Mouse (Mus musculus) cerebellum, adult 8-10 months (tissue): ENCODE measurements at regions not wholly inside any gene's neighbourhood (a gene's known extent, or its start where the extent isn't known, plus 50 kb on each side); places are given as distances from the start of the nearest gene placed in this dataset.

ENCODE experiments used
- DNase-seq: peaks from one replicate; pipeline ENCODE4 v3.0.0; 2022

DNA sequence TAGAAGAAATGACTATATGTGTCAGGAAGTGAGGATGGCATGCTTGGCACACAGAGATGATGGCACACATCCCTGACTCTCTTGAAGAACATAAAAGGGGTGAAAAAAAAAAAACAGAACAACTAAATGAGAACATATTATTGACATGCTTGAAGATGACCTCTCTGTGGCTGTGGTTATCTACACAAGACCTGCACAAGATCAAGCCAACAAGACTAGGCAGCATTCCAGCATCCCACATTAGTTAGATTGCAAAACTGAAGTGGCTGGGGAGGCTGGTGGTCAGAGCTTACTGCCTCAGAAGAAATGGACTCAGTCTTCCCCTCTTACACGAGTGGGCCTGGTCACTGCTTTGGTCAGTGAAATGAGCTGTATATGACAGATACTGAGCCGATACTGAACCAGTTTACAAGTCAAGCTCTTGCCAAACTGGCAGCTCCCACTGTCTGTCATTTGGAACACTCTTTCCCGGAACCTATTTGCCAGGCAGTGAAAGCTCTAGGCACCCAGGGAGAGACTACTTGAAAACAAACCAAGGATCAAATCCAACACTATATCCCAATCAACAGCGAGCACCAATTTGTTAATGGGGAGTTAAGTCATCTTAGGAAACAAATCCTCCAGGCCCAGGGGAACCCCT lies 335.6 kb upstream of the Noct start:
- no peak for DNase-seq

DNA sequence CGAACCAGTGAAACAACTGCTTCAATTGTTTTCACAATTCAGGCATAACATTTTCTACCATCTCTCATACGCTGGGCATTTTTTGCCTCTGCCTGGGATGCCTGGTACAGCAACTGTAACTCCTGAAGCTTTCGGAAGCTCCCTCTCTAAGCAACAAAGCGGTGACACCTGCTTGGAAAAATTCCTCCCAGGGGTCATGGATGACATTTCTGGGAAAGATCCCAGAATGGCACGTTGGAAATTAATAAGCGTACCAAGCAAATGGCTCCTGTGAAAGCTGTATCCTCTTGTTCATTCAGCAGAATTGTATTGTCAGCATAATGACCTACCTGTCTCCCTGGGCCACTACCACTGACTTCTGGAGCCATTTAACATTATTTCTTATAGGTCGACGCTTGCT lies 333.7 kb upstream of the Noct start:
- no peak for DNase-seq

DNA sequence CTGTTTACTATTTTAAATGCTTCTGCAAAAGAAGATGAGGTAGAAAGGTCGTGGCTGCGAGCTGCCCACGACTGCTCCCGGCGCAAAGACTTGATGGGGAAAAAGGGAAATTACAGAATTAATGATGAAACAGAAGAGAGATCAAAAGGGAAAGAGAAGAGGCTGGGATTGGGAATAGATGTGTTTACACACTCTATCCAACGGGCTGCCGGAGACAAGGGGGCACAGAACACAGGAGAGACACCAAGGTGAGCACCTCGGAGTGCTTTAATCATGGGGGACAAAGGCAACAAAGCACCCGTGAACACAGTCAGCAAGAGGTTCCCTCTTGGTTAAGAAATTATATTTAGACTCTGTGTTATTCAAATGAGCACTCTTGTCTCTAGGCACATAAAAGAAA lies 326.1 kb upstream of the Noct start:
- DNase-seq: no peak

DNA sequence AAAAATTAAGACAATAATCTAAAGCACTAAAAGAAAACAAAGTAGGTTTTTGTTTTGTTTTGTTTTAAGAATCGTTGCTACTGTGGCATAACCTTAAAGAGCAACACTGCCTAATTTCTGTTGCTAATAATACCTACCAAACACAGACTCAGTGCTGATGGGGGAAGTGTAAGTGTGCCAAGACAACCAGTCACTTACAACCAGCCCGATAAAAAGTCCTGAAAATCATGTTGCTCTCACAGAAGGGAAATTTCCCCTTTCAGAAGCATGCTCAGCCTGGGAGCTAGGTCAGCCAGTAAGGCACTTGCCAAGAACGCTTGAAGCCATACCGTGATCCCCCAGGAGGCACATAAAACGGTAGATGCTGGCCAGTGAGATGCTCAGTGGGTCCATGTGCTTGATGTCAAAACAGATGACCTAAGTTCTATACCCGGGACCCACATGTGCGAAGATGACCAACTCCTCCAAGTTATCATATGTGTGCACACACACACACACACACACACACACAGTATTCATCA lies 324.4 kb upstream of the Noct start:
- DNase-seq: no peak

DNA sequence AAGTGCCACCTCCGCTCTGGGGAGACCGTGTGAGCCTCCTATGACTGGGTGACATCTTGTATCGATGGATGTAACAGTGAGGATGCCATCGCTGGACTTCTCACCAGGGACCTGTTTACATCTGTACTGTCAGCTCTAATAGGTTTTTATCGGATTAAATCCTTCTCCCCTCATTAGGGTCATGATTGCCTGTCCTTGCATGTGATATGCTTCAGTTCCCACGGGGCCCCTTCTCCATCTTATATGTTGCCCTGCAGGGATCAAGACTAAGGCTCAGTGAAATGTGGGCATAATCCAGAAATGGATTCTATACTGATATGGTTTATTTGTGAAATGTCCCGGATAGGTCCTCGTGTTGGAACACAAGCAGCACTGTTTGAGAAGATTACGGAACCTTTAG lies 323.7 kb upstream of the Noct start:
- DNase-seq: no peak

GRCm38 (mm10) chr3:50901321-50901720 lies 322.9 kb upstream of the Noct start:
- DNase-seq: no peak

- no peak for DNase-seq
Observed at GRCm38 (mm10) chr3:50902933-50903332, 321.3 kb upstream of the Noct start.

GRCm38 (mm10) chr3:50904716-50905116 lies 319.5 kb upstream of the Noct start:
- peak; percentile 62 for DNase-seq

DNA sequence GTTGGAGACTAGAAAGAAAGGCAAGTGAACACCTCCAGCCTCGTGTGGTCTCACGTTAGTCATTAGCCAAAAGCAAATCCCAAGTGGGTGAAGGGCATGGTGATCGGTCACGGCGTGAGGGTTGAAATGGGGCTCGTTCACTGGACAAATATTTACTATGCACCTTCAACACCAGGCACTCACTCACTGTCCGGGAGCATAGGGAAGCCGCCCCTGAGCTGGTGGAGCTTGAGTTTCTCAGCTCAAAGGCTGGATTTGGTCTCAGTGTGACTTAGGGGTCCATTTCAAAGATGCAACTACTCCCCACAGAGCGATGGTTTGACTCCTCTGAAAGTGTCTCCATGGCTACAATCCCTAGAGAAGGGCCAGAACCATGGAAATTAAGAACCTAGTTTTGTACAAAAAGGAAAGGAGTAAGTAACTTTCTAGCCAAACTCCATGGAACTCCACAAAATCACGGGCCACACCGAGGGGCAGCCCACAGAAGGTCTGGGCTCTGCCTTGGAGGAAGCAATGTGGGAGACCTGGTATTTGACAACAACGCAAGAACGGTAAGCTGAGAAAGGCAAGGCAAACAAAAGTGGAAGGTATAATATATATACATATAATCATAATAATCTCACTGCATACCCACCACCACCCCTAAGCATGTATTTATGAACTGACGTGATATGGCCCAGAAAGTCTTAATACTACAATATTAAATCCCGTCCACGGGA lies 318.8 kb upstream of the Noct start:
- no peak for DNase-seq

DNA sequence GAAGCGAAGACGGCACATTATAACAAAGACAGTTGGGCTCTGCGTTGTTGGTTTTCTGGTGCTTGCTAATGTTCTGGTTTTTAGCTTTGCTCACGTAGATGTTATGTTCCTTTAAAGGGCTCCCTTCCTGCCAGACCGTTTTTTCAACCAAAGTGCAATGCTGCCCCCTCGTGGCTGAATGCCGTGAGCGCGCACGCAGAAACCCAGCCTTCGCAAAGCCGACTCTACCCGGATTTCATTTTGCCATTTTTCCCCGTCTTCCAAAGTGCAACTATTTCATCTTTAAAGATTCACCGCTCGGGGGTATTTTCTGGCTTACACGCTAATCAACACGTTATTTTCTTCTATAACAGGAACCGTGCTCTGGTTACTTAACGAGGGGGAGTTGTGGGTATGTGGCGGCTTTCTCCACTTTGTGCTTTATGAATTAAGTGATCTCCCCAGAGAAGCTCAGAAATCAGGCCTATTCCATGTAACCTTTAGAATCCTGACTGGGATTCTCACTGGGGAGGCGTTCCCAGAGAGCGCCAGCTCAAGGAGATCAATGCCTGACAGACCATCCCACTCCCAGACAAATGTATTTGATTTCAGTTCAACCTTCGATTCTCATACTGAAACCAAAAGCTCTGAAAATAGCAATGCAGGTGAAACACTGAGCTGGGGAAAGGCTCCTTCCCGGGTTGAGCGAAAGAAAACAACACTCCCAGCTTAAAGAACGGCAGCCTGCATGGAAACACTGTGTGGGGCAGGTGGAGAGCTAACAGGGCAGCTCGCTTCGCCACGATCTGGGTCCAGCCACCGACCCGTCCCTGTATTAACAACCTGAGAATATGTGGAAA lies 318.0 kb upstream of the Noct start:
- DNase-seq: peak; percentile 92

DNA sequence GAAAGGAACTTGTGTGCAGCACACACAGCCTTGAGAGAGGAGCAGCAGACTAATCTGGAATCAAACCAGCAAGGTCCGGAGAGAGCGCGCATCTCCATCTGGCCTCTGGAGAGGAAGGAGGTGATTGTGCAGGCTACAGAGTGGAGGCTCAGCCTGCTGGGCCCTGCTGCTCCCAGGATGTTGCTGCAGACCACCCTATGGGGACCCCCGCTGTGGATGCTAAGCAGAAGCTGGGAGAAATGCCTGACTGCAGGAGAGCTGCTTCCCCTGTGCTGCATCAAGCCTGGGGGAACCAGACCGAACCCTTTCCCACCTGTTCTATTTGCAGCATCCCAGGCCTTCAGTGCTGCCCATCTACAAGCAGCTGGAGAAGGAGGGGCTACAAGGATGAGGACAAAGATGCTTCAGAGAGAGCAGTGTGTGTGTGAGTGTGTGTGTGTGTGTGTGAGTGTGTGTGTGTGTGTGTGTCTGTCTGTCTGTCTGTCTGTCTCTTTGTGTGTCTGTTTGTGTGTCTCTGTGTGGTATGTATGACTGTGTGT lies 311.2 kb upstream of the Noct start:
- DNase-seq: no peak

DNA sequence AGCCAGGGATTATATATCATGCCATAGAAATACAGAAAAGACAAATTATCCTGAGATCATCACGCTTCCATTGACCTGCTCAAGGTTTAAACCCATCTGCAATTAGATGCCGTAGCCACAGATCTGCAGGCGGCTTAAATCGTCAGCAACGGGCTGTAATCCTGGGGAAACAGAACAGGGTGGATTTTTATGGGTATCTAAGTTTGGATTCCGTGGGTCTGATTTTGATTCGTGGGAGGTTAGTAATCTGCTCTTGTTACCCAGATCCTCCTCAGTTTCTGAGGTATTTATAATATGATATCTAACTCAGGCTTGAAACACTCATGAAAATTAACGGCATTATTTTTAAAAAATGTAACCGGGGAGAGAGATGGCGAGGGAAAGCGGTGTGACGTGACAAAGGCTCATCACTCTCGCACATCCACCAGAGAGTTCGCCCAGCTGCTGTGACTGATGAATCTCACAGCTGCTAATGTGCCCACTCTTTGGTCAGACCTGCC lies 309.3 kb upstream of the Noct start:
- no peak for DNase-seq

DNA sequence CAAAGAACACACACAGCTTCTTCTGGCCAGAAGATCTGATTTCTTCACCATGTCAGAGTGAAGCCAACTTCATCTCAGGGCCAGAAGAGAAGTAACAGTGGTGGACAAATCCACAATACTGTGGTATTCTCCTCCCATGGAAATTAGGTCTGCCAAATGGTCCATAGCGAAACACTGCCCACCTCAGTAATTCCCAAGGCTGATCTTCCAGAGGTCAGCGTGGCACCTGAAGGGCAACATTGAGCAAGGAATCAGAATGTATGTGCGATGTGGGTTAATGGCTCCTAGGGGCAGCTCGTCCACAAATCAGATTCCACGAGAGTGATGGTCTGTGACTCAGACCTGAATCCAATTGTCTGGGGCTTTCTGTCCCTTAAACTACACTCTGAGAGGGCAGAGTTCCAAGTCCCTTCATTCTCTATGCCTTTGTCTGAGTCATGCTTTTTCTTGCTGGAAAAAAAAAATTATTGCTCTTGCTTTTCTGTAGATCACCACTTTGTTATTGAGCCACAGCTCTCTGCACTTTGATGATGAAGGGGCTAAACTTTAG lies 307.9 kb upstream of the Noct start:
- DNase-seq: no peak

DNA sequence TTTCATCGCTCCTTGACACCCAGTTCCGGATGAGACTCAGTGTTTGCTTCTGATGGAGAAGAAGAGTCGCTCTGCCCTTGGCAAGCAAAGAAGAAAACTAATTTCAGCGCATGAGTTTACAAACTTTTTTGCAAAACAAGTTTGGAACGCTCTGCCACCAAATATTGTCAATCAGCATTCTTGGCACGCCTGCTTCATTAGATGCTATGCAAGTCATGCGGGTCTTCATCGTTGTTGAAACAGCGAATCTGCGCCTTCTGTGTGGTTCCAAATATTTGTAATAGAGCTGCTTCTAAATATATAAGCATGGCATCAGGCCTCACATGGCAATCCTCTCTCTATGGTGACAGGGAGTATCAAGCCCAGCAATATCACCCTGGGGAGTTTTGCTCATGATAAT lies 301.9 kb upstream of the Noct start:
- no peak for DNase-seq

DNA sequence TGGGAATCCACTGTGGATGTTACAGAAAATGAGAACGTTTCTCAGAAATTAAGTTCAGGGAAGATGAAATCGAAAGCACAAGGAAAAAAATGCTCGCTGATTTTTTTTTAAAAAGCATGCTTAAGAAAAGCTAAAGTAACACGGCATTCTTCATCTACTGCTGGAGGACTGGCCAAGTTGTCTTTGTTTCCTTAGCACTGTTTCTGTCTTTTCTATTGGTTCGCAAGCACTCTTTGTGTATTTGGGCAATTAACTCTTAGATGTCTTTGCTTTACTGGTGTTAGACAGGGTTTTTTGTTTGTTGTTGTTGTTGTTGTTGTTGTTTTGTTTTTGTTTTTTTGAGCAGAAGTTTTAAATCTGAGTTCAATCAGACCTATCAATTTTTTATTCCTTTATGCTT lies 301.4 kb upstream of the Noct start:
- DNase-seq: no peak

- DNase-seq: no peak
Observed at GRCm38 (mm10) chr3:50923327-50923726, 300.9 kb upstream of the Noct start.

GRCm38 (mm10) chr3:50927318-50927717 lies 296.9 kb upstream of the Noct start:
- DNase-seq: no peak

DNA sequence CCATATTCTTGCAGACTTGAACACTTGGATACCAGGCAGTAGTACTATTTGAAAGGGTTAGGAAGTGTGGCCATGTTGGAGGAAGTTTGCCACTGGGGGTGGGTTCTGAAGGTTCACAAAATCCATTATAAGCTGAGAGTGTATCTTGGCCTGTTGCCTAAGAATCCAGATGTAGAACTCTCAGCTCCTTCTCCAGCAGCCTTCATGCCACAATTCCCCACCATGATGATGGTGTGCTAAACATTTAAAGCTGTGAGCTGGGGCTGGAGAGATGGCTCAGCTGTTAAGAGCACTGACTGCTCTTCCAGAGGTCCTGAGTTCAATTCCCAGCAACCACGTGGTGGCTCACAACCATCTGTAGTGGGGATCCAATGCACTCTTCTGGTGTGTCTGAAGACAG lies 295.2 kb upstream of the Noct start:
- DNase-seq: no peak

DNA sequence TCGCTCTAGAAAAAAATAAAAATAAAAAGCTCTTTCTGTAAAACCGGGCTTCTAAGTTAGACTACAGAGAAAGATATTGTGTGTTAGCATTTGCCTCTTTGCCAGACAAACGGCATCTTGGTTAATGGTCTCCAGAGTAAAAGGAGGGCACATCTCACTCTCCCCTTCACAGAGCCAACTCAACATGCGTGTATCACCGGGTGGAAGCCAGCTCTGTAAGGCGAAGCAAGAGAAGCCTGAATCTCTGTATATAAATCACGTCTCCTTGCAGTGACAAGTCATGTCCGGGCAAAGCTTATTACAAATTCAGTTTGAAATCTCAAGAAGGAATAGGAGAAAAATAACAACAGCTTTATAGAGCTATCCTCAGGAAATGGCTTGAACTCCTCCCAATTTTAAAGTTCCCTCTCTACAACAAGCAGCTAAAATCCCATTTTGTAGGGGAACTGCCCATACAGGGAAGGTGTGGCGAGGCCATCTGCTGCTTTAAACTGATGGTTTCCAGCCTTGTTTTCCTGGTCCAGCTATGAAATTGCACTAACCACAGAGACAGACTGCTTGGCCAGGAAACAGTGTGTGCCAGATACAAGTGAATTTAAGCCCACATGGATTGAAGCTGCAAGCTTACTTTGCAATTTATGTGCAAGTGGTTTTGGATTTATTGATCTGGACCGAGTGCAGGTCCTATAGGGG lies 291.7 kb upstream of the Noct start:
- DNase-seq: peak; percentile 59

- no peak for DNase-seq
Observed at GRCm38 (mm10) chr3:50933090-50933443, 291.2 kb upstream of the Noct start.

DNA sequence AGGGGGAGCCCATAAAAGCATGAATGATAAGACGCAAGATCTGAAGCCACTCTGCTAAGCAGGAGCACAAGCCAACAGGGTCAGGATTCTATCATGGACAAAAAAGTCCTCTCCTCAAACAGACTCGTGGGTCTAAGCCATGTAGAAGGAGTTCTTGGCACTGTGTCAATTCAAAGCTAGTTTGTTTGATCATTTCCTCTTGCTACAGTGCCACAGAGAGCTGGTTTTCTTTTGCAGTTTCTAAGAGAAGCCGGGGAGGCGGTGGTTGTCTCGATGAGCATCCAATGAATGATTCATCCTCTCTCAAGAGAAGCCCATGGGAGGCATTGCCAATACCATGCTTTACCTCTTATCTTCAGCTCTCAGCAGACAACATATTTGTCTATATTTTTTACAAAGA lies 284.6 kb upstream of the Noct start:
- no peak for DNase-seq

GRCm38 (mm10) chr3:50940656-50941055 lies 283.6 kb upstream of the Noct start:
- no peak for DNase-seq
